Mouse (Mus musculus) C2C12 (cell line): ENCODE data around the gene Ppil4. TPM values are rescaled to one million over a fixed set of nuclear protein-coding genes. Genes with fewer than 3 reads are reported as not detected.

Experiments
- H3K27me3 ChIP-seq: one replicate; pipeline ENCODE4 v1.6.1; 2011; ENCODE audit not compliant: control insufficient read depth, insufficient read depth, insufficient read length
- H3K36me3 ChIP-seq: one replicate; pipeline ENCODE4 v1.6.1; 2011; ENCODE audit not compliant: control insufficient read depth, insufficient read depth
- H3K4me3 ChIP-seq: one replicate; pipeline ENCODE4 v1.5.1; 2011; ENCODE audit warnings: mild to moderate bottlenecking, control low read depth; ENCODE audit not compliant: poor library complexity, insufficient read depth, severe bottlenecking
- H3K79me2 ChIP-seq: one replicate; pipeline ENCODE4 v1.6.1; 2011; ENCODE audit not compliant: control insufficient read depth, insufficient read depth
- H3K79me3 ChIP-seq: one replicate; pipeline ENCODE4 v1.6.1; 2011; ENCODE audit warnings: low read depth, control low read depth
- H3ac ChIP-seq: one replicate; pipeline ENCODE3; 2011; ENCODE audit warnings: low read depth; ENCODE audit not compliant: control insufficient read depth, insufficient read length
- CEBPB ChIP-seq: IDR thresholded peaks from one replicate; pipeline ENCODE4 v1.6.1; 2011; ENCODE audit warnings: low read depth, mild to moderate bottlenecking, control low read depth, moderate library complexity
- CTCF ChIP-seq: IDR thresholded peaks from one replicate; pipeline ENCODE4 v1.5.1; 2011; ENCODE audit not compliant: control insufficient read depth, insufficient read depth, insufficient read length
- FOSL1 ChIP-seq: IDR thresholded peaks from one replicate; pipeline ENCODE4 v1.8.0; 2011; ENCODE audit warnings: mild to moderate bottlenecking, low read length; ENCODE audit not compliant: poor library complexity, insufficient read depth, severe bottlenecking
- MAX ChIP-seq: IDR thresholded peaks from one replicate; pipeline ENCODE4 v1.6.1; 2011; ENCODE audit warnings: mild to moderate bottlenecking, control low read depth
- MYOD1 ChIP-seq: IDR thresholded peaks from one replicate; pipeline ENCODE4 v1.6.1; 2011; ENCODE audit warnings: low read depth; ENCODE audit not compliant: control insufficient read depth, insufficient read length
- MYOG ChIP-seq: IDR thresholded peaks from one replicate; pipeline ENCODE4 v1.6.1; 2011; ENCODE audit not compliant: control insufficient read depth, insufficient read length; ENCODE audit errors: extremely low read depth
- USF1 ChIP-seq: IDR thresholded peaks from one replicate; pipeline ENCODE4 v1.6.1; 2011; ENCODE audit warnings: low read depth, mild to moderate bottlenecking, control low read depth, moderate library complexity
- polyA plus RNA-seq: library from polyadenylated mRNA; unstranded; fragments of >200 nt; fragmentation: generic; extraction: Trizol; gene quantifications from one replicate; pipeline ENCODE4 v1.2.1, GENCODE M21; 2012; ENCODE audit warnings: missing spikeins

Gene Ppil4
- polyA plus RNA-seq, 1 experiment = 4.6 TPM

DNA sequence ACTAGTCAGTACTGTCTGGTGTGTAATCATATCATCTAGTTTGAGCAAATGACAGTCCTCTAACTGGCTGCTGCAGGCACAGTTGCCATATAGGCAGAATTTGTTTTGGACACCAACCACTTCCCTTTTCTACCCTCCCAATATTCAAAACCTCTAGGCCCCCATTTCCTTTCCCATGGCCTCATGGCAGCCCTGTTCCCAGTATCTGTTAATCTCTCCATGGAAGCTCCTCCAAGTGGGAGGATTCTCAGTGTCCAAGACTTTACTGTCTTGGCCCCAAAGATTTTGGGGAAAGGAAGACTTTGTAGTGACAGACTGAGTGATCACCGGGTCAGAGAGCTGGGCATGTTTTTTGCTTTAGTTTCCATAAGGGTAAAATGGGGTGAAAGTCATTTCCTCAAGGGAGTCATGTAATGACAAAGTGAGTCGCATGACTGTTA lies 54.5 kb downstream of the Ppil4 start:
- H3K27me3 ChIP-seq = peaks cover 3% of the 10 kb centered on the region
- H3K79me3 ChIP-seq = no peaks in the 10 kb centered on the region
- TF ChIP-seq USF1 (no peak), FOSL1 (no peak), CTCF (no peak), MAX (no peak), CEBPB (no peak), MYOG (no peak), MYOD1 (no peak)
- no peak overlapping the region for H3K4me3 ChIP-seq
- H3ac ChIP-seq = no peak overlapping the region
- H3K36me3 ChIP-seq = no peaks in the 10 kb centered on the region
- H3K79me2 ChIP-seq = no peaks in the 10 kb centered on the region

- Histone ChIP-seq H3K79me2 (no peaks in the 10 kb centered on the region), H3K79me3 (no peaks in the 10 kb centered on the region), H3K27me3 (peaks cover 3% of the 10 kb centered on the region), H3ac (no peak overlapping the region), H3K4me3 (no peak overlapping the region), H3K36me3 (no peaks in the 10 kb centered on the region)
- TF ChIP-seq MAX (no peak), MYOD1 (no peak), MYOG (no peak), CTCF (no peak)
Measured at GRCm38 (mm10) chr10:7851891-7852290, 59.2 kb downstream of the Ppil4 start.

DNA sequence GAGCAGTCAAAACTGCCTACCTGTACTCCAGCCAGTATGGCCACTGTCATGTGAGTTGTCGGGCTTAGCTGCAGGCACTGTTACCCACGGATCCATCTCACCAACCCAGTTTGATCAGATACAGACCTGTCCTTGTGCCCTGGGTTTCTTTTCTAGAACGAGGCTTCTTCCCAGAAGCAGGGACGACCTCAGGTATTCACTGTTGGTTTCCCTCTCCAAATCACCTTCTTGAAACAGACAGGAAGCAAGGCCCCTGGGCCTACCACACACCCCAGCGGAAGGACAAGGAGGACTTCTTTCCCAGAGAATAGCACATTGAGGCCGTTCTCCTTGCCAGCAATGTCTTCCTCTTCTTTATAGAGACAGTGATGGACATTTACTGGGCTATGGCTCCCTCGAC lies 67.8 kb downstream of the Ppil4 start:
- H3K79me3 ChIP-seq = no peaks in the 10 kb centered on the region
- TF ChIP-seq MYOD1 (no peak), MYOG (no peak), MAX (no peak)
- no peaks in the 10 kb centered on the region for H3K27me3 ChIP-seq
- no peak overlapping the region for H3ac ChIP-seq
- no peaks in the 10 kb centered on the region for H3K79me2 ChIP-seq
- no peaks in the 10 kb centered on the region for H3K36me3 ChIP-seq
- H3K4me3 ChIP-seq = no peak overlapping the region

GRCm38 (mm10) chr10:7861259-7861936 lies 68.7 kb downstream of the Ppil4 start:
- no peak overlapping the region for H3K4me3 ChIP-seq
- H3K79me3 ChIP-seq = no peaks in the 10 kb centered on the region
- no peak for TF ChIP-seq CTCF
- no peak for TF ChIP-seq CEBPB
- TF ChIP-seq MYOD1 = no peak
- no peak for TF ChIP-seq MAX
- TF ChIP-seq MYOG = no peak
- H3K36me3 ChIP-seq = no peaks in the 10 kb centered on the region
- no peak overlapping the region for H3ac ChIP-seq
- H3K27me3 ChIP-seq = no peaks in the 10 kb centered on the region
- no peaks in the 10 kb centered on the region for H3K79me2 ChIP-seq

DNA sequence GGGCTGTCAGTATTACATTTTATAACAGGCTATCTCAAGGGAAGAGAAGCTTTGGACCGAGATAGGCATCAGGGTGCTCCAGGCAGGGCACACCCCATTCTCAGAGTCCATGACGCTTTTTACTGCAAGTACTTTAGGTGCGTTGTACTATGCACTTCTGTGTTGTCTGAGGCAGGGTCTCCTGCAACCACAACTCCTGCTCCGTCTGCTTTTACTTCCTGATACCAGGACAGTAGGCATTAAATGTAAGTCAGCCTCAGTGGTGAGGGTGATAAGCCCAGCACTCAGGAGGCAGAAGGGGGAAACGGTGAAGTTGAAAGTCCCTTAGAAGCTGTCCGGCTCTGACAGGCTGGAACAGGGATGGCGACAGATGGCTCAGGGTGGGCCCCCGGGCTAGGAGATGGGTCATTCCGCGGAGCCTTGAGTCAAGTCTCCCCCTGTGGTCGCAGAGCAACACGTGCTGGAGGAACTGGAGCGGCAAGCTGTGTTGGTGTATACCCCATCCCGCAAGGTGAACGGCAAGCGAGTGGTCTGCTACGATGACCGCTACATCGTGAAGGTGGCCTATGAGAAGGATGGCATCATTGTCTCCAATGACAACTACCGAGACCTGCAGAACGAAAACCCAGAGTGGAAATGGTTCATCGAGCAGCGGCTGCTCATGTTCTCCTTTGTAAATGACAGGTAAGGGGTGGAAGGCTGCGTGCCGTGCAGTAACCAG lies 69.4 kb downstream of the Ppil4 start:
- Histone ChIP-seq H3K36me3 (no peaks in the 10 kb centered on the region), H3K79me2 (no peaks in the 10 kb centered on the region), H3K79me3 (no peaks in the 10 kb centered on the region), H3K4me3 (no peak overlapping the region), H3K27me3 (peaks cover under 1% of the 10 kb centered on the region), H3ac (no peak overlapping the region)
- TF ChIP-seq USF1 (no peak), MYOG (no peak), MYOD1 (no peak), CEBPB (no peak), MAX (no peak), FOSL1 (no peak), CTCF (no peak)

GRCm38 (mm10) chr10:7863411-7863810 lies 70.7 kb downstream of the Ppil4 start:
- H3K79me3 ChIP-seq = no peaks in the 10 kb centered on the region
- H3K4me3 ChIP-seq = no peak overlapping the region
- H3K79me2 ChIP-seq = no peaks in the 10 kb centered on the region
- peaks cover 9% of the 10 kb centered on the region for H3K27me3 ChIP-seq
- H3ac ChIP-seq = no peak overlapping the region
- no peaks in the 10 kb centered on the region for H3K36me3 ChIP-seq
- TF ChIP-seq FOSL1 (no peak), CTCF (no peak), CEBPB (no peak), MYOG (no peak), USF1 (no peak), MAX (no peak), MYOD1 (no peak)
